ENCODE assay signal across 26 mouse cellular contexts in genomic region chr17:27375551-27375950, GRCm38 (mm10).
DNase-seq lines count a peak whose midpoint lies in the region; ATAC-seq lines count a peak whose summit lies in the region.
"Had no signal": no experiment of that assay in that cellular context is flagged by ENCODE, and none has a peak within 500 bp of the region (broad histone marks: within the 10 kb centered on the region; RNA-seq: fewer than 3 reads in every experiment).

No protein-coding gene starts in this region.

- H3K27me3 ChIP-seq in limb, embryonic 10.5 days (ENCODE audit: low read depth, poor library complexity, severe bottlenecking), result no peaks in the 10 kb centered on the region
- H3K27me3 ChIP-seq in forebrain, embryonic 13.5 days, result 0 out of 2 replicates have a peak, but pooled peaks cover 3% of the 10 kb centered on the region
- H3K27me3 ChIP-seq: limb, embryonic 13.5 days; lung, embryonic 15.5 days had no signal

- WGBS in limb, embryonic 10.5 days, result 81% methylated on average over 5 of the region's 5 CpGs
- 86% methylated on average over 5 of the region's 5 CpGs for WGBS in forebrain, embryonic 13.5 days

- peak; percentile 80 for ATAC-seq in activated CD4-positive, CD25-positive, alpha-beta regulatory T cell, adult 4 months
- no peak for ATAC-seq in forebrain, embryonic 13.5 days

- no peak overlapping the region for H3K4me2 ChIP-seq in forebrain, embryonic 13.5 days
- H3K4me2 ChIP-seq: forebrain, embryonic 12.5 days; hindbrain, embryonic 14.5 days; limb, embryonic 13.5 days; liver, embryonic 11.5 days; lung, embryonic 15.5 days had no signal

- H3K9me3 ChIP-seq in limb, embryonic 10.5 days (replicated peaks), result peaks cover 1% of the 10 kb centered on the region; the same call in 1 of the 2 replicates
- H3K9me3 ChIP-seq in forebrain, embryonic 13.5 days (replicated peaks), result peaks cover 10% of the 10 kb centered on the region
- H3K9me3 ChIP-seq: lung, embryonic 15.5 days had no signal

- no peaks in the 10 kb centered on the region for H3K36me3 ChIP-seq in limb, embryonic 10.5 days
- H3K36me3 ChIP-seq in forebrain, embryonic 13.5 days (ENCODE audit: poor library complexity, severe bottlenecking), result no peaks in the 10 kb centered on the region
- H3K36me3 ChIP-seq: forebrain, embryonic 12.5 days; limb, embryonic 13.5 days; lung, embryonic 15.5 days had no signal

- DNase-seq in thymus, postnatal 14 days, result peak; percentile 20
- no peak for DNase-seq in thymus, postnatal 4 days
- DNase-seq in limb, embryonic 10.5 days (ENCODE audit: low spot score), result no peak
- DNase-seq in urinary bladder, adult 2 months (ENCODE audit: low spot score), result no peak
- DNase-seq in urinary bladder, postnatal 25 days (ENCODE audit: low spot score), result no peak
- DNase-seq: adrenal gland, postnatal 10 days; B cell, adult 2 months; cerebellum, adult 11 months; cerebellum, adult 9-11 months; gastrocnemius, postnatal 10 days; heart, postnatal 14 days; kidney, adult 11 months; kidney, postnatal 36 days; midbrain, embryonic 14.5 days; right cerebral cortex, postnatal 4 days had no signal

- no peak overlapping the region for H3K4me3 ChIP-seq in limb, embryonic 10.5 days
- no peak overlapping the region for H3K4me3 ChIP-seq in forebrain, embryonic 13.5 days
- H3K4me3 ChIP-seq: erythroblast, embryonic 14.5 days; forebrain, embryonic 12.5 days; layer of hippocampus, adult 2 months; left cerebral cortex, adult 2 months; limb, embryonic 13.5 days; lung, embryonic 15.5 days had no signal

- H3K27ac ChIP-seq in limb, embryonic 10.5 days, result peak overlapping the region; percentile 50; the same call in 1 of the 2 replicates
- no peak overlapping the region for H3K27ac ChIP-seq in forebrain, embryonic 13.5 days
- H3K27ac ChIP-seq: forebrain, embryonic 12.5 days; hindbrain, embryonic 14.5 days; layer of hippocampus, adult 2 months; left cerebral cortex, adult 2 months; limb, embryonic 13.5 days; lung, embryonic 15.5 days; stomach, postnatal 0 days had no signal

- H3K9ac ChIP-seq in forebrain, embryonic 13.5 days, result no peak overlapping the region
- H3K9ac ChIP-seq: forebrain, embryonic 12.5 days; hindbrain, embryonic 14.5 days; lung, embryonic 15.5 days had no signal

- peaks cover 37% of the 10 kb centered on the region for H3K4me1 ChIP-seq in limb, embryonic 10.5 days
- peaks cover 15% of the 10 kb centered on the region for H3K4me1 ChIP-seq in forebrain, embryonic 13.5 days
